Mouse (Mus musculus): ENCODE results near the gene Atp6v1e1. TPM values are rescaled to one million over a fixed set of nuclear protein-coding genes. Genes with fewer than 3 reads are reported as not detected.
A peak's percentile ranks its signal among the peaks of the same experiment; 100 is the strongest.

The Atp6v1e1 gene
- total RNA-seq (2014; rRNA removed): 201 and 205 TPM in 2 replicates
- polyA plus RNA-seq (2015; fragmentation: Nextera tagmentation; extraction: Ambion mirVana): 329 and 344 TPM in 2 replicates

DNA sequence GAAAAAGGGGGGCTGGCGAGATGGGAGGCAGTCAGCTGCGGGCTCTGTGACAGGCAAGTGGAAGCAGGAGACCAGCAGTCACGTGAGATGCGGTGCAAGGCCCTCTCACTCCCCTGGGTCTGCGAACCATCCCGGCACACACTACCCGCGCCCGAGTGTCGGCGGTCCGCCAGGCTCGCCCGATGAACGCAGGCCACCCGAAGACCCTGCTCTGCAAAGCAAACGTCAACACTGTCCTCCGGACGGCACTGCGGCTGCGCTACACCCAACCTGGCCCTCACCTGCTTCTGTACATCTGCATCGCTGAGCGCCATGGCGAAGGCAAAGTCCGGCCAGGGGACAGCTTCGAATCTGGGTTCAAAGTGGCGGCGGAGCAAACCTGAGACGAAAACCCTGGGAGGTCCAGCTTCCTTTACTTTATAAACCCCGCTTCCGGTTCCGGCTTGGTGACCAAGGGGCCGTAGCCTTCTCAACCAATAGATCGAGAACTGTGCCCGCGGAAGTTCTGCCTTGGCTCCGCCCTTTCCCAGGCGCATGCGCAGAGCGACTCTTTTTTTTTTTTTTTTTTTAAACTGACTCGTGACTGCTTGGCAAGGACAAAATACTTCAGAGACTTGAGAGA is at the start of gene Atp6v1e1:
Gene Atp6v1e1 (minus strand): TSS at position 487 of the 622 bp plus-strand sequence.
- Histone ChIP-seq H3K4me3 (ENCODE audit: low read length) (peak within 1 kb of the TSS; percentile 96), H3K36me3 (ENCODE audit: insufficient read depth, low read length) (peaks cover 15% of the 10 kb centered on the region), H3K4me2 (ENCODE audit: low read depth, low read length) (peak within 1 kb of the TSS; percentile 79), H3K27me3 (ENCODE audit: insufficient read depth, low read length) (no peaks in the 10 kb centered on the region), H3K9ac (replicated peaks; ENCODE audit: low read length) (peak within 1 kb of the TSS; percentile 86), H3K9me3 (ENCODE audit: low read length) (no peaks in the 10 kb centered on the region), H3K4me1 (ENCODE audit: insufficient read depth, low read length) (peaks cover 10% of the 10 kb centered on the region; the same call in 1 of the 2 replicates), H3K27ac (peak within 1 kb of the TSS; percentile 96)
- WGBS: under 1% methylated on average over 41 of the region's 41 CpGs
- DNase-seq (ENCODE audit: low spot score): peak; percentile 97
- no peak for TF ChIP-seq CTCF (IDR thresholded peaks at IDR 0.05; ENCODE audit: low read depth)
- ATAC-seq: peak; percentile 98

DNA sequence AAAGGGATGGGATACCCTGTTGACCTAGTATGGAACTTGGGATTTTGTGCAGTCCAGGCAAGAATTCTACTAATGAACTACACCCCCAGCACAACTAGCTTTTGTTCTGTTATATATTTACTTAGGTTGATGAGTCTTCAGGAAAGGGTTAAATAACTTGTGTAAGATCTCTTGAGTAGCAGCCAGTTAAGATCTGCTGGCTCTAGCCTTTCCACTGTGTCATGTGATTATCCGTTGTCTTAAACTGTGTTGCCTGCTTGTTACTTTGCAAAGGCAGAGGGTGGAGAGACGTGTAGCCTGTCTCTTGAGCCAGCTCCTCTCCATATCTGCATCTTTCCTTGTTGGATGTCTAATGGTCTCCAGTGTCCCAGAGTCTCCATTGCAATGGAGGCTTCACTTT is 48.7 kb upstream of the Atp6v1e1 start:
- H3K4me1 ChIP-seq (ENCODE audit: insufficient read depth, low read length): no peaks in the 10 kb centered on the region
- H3K27me3 ChIP-seq (ENCODE audit: insufficient read depth, low read length): no peaks in the 10 kb centered on the region
- no peaks in the 10 kb centered on the region for H3K9me3 ChIP-seq (ENCODE audit: low read length)
- no peaks in the 10 kb centered on the region; the same call in 1 of the 2 replicates for H3K36me3 ChIP-seq (ENCODE audit: insufficient read depth, low read length)
- 87% methylated on average over 2 of the region's 2 CpGs for WGBS
- no peak overlapping the region for H3K9ac ChIP-seq (replicated peaks; ENCODE audit: low read length)
- H3K4me3 ChIP-seq (ENCODE audit: low read length): no peak overlapping the region
- H3K27ac ChIP-seq: no peak overlapping the region
- DNase-seq (ENCODE audit: low spot score): no peak
- no peak for TF ChIP-seq CTCF (IDR thresholded peaks at IDR 0.05; ENCODE audit: low read depth)
- no peak for ATAC-seq
- H3K4me2 ChIP-seq (ENCODE audit: low read depth, low read length): no peak overlapping the region

DNA sequence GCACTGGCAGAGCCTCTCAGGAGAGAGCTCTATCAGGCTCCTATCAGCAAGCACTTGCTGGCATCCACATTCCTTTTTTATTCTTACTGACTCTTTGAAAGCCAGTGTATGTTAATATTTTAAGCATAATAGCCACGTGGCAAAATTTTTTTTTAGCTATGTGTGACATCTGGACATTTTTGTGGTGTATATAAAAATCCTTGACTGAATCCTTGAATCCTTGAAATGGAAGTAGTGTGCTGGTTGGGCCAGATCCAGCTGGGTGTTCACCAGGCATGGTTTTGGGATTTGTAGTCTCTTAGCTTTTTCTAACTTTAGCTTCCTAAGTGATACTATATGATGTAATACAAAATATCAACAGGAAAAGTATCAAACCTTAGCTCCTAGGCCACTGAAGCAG is 46.2 kb upstream of the Atp6v1e1 start:
- WGBS: 87% methylated on average over 1 of the region's 1 CpGs
- H3K27ac ChIP-seq: no peak overlapping the region
- no peak overlapping the region for H3K4me3 ChIP-seq (ENCODE audit: low read length)
- DNase-seq (ENCODE audit: low spot score): no peak
- no peak overlapping the region for H3K4me2 ChIP-seq (ENCODE audit: low read depth, low read length)
- H3K9me3 ChIP-seq (ENCODE audit: low read length): no peaks in the 10 kb centered on the region
- no peak for ATAC-seq
- no peaks in the 10 kb centered on the region for H3K4me1 ChIP-seq (ENCODE audit: insufficient read depth, low read length)
- H3K36me3 ChIP-seq (ENCODE audit: insufficient read depth, low read length): peaks cover 5% of the 10 kb centered on the region; the same call in 1 of the 2 replicates
- no peak overlapping the region for H3K9ac ChIP-seq (replicated peaks; ENCODE audit: low read length)
- no peak for TF ChIP-seq CTCF (IDR thresholded peaks at IDR 0.05; ENCODE audit: low read depth)
- no peaks in the 10 kb centered on the region for H3K27me3 ChIP-seq (ENCODE audit: insufficient read depth, low read length)

DNA sequence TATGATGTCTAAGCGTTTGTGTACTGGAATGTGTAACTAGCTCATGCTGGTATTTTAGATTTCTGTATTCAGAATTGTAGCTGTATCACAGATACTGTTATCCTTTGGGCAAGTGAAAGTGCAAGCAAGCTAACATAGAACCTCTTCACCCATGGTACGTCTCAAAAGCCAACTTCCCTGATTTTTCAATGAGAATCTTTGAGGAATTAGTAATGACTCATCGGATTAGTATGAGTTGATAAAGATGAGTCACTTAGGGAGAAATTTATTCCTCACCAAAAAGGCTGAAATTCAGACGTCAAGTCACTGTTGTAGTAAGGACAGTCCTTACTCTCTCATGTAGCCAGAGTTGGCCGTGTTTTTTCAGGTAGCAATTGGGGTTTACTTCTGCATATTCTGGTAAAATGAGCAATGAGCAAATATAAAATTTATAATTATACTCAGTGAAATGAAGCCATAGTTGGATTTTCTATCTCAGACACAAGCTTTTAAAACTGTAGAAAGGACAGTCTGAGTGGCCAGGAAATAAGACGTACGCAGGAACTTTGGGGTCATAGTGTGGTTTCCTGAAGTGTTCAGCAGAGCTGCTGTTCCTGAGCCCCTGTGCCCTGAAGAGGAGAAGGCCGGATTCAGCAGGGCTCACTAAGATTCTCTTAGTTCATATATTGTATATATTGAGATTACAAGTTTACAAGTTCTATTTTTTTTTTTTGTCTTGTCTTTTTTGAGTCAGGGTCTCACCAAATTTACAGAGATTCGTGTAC is 43.6 kb upstream of the Atp6v1e1 start:
- H3K9me3 ChIP-seq (ENCODE audit: low read length): no peaks in the 10 kb centered on the region
- no peaks in the 10 kb centered on the region for H3K27me3 ChIP-seq (ENCODE audit: insufficient read depth, low read length)
- no peak overlapping the region for H3K4me2 ChIP-seq (ENCODE audit: low read depth, low read length)
- ATAC-seq (no peak), DNase-seq (ENCODE audit: low spot score) (no peak)
- H3K4me3 ChIP-seq (ENCODE audit: low read length): no peak overlapping the region
- TF ChIP-seq CTCF (IDR thresholded peaks at IDR 0.05; ENCODE audit: low read depth): no peak
- H3K9ac ChIP-seq (replicated peaks; ENCODE audit: low read length): no peak overlapping the region
- H3K27ac ChIP-seq: no peak overlapping the region
- 91% methylated on average over 9 of the region's 9 CpGs for WGBS
- H3K4me1 ChIP-seq (ENCODE audit: insufficient read depth, low read length): no peaks in the 10 kb centered on the region
- peaks cover 5% of the 10 kb centered on the region; the same call in 1 of the 2 replicates for H3K36me3 ChIP-seq (ENCODE audit: insufficient read depth, low read length)

DNA sequence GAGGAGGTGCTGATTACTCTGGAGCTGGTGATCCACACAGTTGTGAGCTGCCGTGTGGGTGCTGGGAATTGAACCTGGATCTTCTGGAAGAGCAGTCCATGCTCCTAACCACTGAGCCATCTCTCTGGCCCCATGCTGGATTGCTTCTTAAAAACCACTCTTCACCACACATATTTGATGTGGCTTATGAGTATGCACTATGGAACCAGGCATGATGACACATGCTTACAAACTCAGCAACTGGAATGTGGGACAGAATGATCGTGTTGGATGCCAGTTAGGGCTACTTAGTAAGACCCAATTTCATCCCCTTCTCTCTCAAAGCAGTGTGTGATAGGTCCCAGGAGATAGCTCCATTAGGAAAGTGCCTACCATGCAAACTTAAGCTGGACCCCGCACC is 37.5 kb upstream of the Atp6v1e1 start:
- H3K9ac ChIP-seq (replicated peaks; ENCODE audit: low read length): no peak overlapping the region
- H3K4me1 ChIP-seq (ENCODE audit: insufficient read depth, low read length): no peaks in the 10 kb centered on the region
- no peaks in the 10 kb centered on the region for H3K27me3 ChIP-seq (ENCODE audit: insufficient read depth, low read length)
- ATAC-seq: no peak
- no peak for TF ChIP-seq CTCF (IDR thresholded peaks at IDR 0.05; ENCODE audit: low read depth)
- no peak overlapping the region for H3K4me3 ChIP-seq (ENCODE audit: low read length)
- H3K27ac ChIP-seq: no peak overlapping the region
- 95% methylated on average over 3 of the region's 3 CpGs for WGBS
- H3K4me2 ChIP-seq (ENCODE audit: low read depth, low read length): no peak overlapping the region
- H3K36me3 ChIP-seq (ENCODE audit: insufficient read depth, low read length): peaks cover 2% of the 10 kb centered on the region; the same call in 1 of the 2 replicates
- DNase-seq (ENCODE audit: low spot score): no peak
- H3K9me3 ChIP-seq (ENCODE audit: low read length): no peaks in the 10 kb centered on the region

DNA sequence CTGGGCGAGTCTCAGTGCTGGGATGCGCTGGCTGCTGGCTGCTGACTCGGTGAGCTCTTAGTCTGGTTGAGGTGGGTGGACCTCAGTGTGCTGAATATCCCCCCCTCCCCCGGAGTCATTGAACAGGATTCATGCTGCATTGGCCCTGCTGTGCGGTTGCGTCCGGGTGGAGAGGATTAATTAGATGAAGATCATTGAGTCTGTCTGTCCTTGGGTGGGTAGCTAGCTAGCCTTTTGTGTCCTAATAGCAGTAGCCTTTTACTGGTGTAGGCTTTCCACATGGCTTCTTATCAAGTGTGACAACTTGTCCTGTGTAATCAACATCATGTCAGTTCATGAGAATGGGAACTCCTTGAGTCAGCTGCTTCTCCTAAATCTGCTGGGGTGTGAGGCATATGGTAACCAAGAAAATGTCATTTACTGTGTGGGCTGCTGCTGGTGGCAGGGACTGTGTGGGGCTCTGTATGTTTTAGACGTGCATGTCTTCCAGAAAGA is 35.7 kb upstream of the Atp6v1e1 start:
- no peak overlapping the region for H3K4me2 ChIP-seq (ENCODE audit: low read depth, low read length)
- no peaks in the 10 kb centered on the region for H3K9me3 ChIP-seq (ENCODE audit: low read length)
- H3K36me3 ChIP-seq (ENCODE audit: insufficient read depth, low read length): peaks cover under 1% of the 10 kb centered on the region; the same call in 1 of the 2 replicates
- DNase-seq (ENCODE audit: low spot score): peak; percentile 82
- no peaks in the 10 kb centered on the region for H3K27me3 ChIP-seq (ENCODE audit: insufficient read depth, low read length)
- no peak for TF ChIP-seq CTCF (IDR thresholded peaks at IDR 0.05; ENCODE audit: low read depth)
- peak; percentile 94 for ATAC-seq
- 37% methylated on average over 8 of the region's 8 CpGs for WGBS
- H3K4me3 ChIP-seq (ENCODE audit: low read length): no peak overlapping the region
- H3K27ac ChIP-seq: peak overlapping the region; percentile 61
- H3K9ac ChIP-seq (replicated peaks; ENCODE audit: low read length): no peak overlapping the region
- no peaks in the 10 kb centered on the region for H3K4me1 ChIP-seq (ENCODE audit: insufficient read depth, low read length)

All from hindbrain, postnatal 0 days (tissue).